Comparison of ENCODE assay signal across 8 mouse cellular contexts in the genomic region with DNA sequence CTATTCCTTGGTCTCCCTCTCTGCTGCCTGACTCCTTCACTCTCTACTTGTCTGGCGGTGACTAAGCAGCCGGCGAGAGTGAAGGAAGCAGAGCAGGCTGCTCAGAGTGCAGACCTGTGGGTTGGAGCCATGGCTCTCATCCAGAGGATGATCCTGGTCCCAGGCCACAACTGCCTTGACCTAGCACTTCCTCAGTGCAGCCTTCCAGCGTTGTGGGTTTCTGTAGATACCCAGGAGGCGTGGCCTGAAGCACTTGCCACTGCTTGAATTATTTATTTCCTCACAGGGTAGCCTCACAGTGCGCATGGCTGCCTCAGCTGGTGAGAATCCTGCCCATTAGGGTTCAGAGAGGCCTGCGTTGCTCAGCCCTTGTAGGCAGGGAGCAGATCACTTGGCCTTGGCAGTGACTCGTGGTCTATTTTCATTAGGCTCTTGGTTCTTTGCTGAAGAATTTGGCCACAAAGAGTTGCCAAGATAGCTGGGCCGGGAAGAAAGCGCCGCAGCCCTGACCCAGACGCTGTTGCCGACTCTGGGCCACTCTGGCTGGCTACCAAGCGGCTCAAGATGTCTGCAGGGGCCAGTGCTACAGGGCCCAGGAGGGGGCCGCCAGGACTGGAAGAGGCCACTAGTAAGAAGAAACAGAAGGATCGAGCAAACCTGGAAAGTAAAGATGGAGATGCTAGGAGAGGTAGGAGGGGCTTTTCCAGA. TPM values are rescaled to one million over a fixed set of nuclear protein-coding genes. Genes with fewer than 3 reads are reported as not detected.
DNase-seq lines count a peak whose midpoint lies in the region; ATAC-seq and TF ChIP-seq lines count a peak whose summit lies in the region.

No protein-coding gene starts in this region.

- no peaks in the 10 kb centered on the region for H3K9me3 ChIP-seq in forebrain, embryonic 14.5 days (replicated peaks; ENCODE audit: control insufficient read depth, low read length)
- no peaks in the 10 kb centered on the region for H3K9me3 ChIP-seq in intestine, embryonic 15.5 days

- TF ChIP-seq POLR2A in cerebellum, adult 2 months (IDR thresholded peaks at IDR 0.05; ENCODE audit: borderline replicate concordance, insufficient read depth, low read length) = no peak

- peak in 1 of 2 experiments; percentile 34 for DNase-seq in cerebellum, adult 2 months
- peak; percentile 79 for DNase-seq in adipocyte (ENCODE audit: low spot score)
- DNase-seq in forebrain, embryonic 14.5 days (ENCODE audit: low spot score) = no peak
- DNase-seq in retina, embryonic 14.5 days (ENCODE audit: low spot score) = no peak
- no peak for DNase-seq in embryo, embryonic 9.5 days (ENCODE audit: extremely low spot score)

- peak overlapping the region; percentile 94 for H3K4me2 ChIP-seq in forebrain, embryonic 14.5 days (ENCODE audit: low read length)
- H3K4me2 ChIP-seq in intestine, embryonic 15.5 days (replicated peaks) = peak overlapping the region; percentile 68

- H3K9ac ChIP-seq in forebrain, embryonic 14.5 days (ENCODE audit: low read length) = peak overlapping the region; percentile 96
- H3K9ac ChIP-seq in intestine, embryonic 15.5 days = peak overlapping the region; percentile 94

- H3K27ac ChIP-seq in cerebellum, adult 2 months (ENCODE audit: insufficient read depth, low read length) = no peak overlapping the region
- H3K27ac ChIP-seq in forebrain, embryonic 14.5 days (ENCODE audit: low read depth, low read length) = no peak overlapping the region
- H3K27ac ChIP-seq in intestine, embryonic 15.5 days = no peak overlapping the region

- H3K27me3 ChIP-seq in cerebellum, adult 2 months (ENCODE audit: control insufficient read depth, insufficient read depth, low read length) = no peaks in the 10 kb centered on the region
- H3K27me3 ChIP-seq in forebrain, embryonic 14.5 days (replicated peaks; ENCODE audit: control insufficient read depth, insufficient read depth, low read length) = no peaks in the 10 kb centered on the region
- no peaks in the 10 kb centered on the region for H3K27me3 ChIP-seq in intestine, embryonic 15.5 days (replicated peaks)

- TF ChIP-seq CTCF in cerebellum, adult 2 months (IDR thresholded peaks at IDR 0.05; ENCODE audit: borderline replicate concordance, insufficient read depth, low read depth, low read length) = no peak

- peak overlapping the region; percentile 77 for H3K4me3 ChIP-seq in cerebellum, adult 2 months (replicated peaks; ENCODE audit: insufficient read depth, low read depth, low read length)
- peak overlapping the region; percentile 98 for H3K4me3 ChIP-seq in forebrain, embryonic 14.5 days (ENCODE audit: low read depth, low read length)
- peak overlapping the region; percentile 97 for H3K4me3 ChIP-seq in intestine, embryonic 15.5 days (replicated peaks)

- WGBS in cerebellum, adult 2 months = 27% methylated on average over 16 of the region's 16 CpGs
- 91% methylated on average over 16 of the region's 16 CpGs for WGBS in forebrain, embryonic 14.5 days
- WGBS in intestine, embryonic 15.5 days = 78% methylated on average over 16 of the region's 16 CpGs

- H3K36me3 ChIP-seq in forebrain, embryonic 14.5 days (ENCODE audit: control insufficient read depth, insufficient read depth, low read length) = peaks cover 74% of the 10 kb centered on the region
- peaks cover 63% of the 10 kb centered on the region for H3K36me3 ChIP-seq in intestine, embryonic 15.5 days

- H3K4me1 ChIP-seq in cerebellum, adult 2 months (ENCODE audit: control insufficient read depth, insufficient read depth, low read length) = peaks cover 16% of the 10 kb centered on the region
- H3K4me1 ChIP-seq in forebrain, embryonic 14.5 days (ENCODE audit: control insufficient read depth, insufficient read depth, low read length) = peaks cover 15% of the 10 kb centered on the region
- H3K4me1 ChIP-seq in intestine, embryonic 15.5 days (replicated peaks) = peaks cover 16% of the 10 kb centered on the region

- ATAC-seq in cerebellum, adult (ENCODE audit: insufficient number of reproducible peaks, low FRiP score, low TSS enrichment) = no peak
- no peak for ATAC-seq in forebrain, embryonic 14.5 days
- ATAC-seq in intestine, embryonic 15.5 days = no peak
- peak; percentile 36 for ATAC-seq in megakaryocyte, adult 5-6 weeks (ENCODE audit: poor library complexity, severe bottlenecking)

RNA-seq across cellular contexts. Expression of gene Usp19, which starts 1.8 kb away (rescaled TPM):
- 192 and 212 TPM in 2 replicates for polyA plus RNA-seq in cerebellum, adult 2 months (2012; rRNA removed)
- 48.0 and 64.1 TPM in 2 replicates for polyA plus RNA-seq in forebrain, embryonic 14.5 days (2014; fragmentation: Nextera tagmentation; extraction: Ambion mirVana)
- 49.5 and 52.4 TPM in 2 replicates for polyA plus RNA-seq in intestine, embryonic 15.5 days (2015; fragmentation: Nextera tagmentation; extraction: Ambion mirVana)
- total RNA-seq in megakaryocyte, adult 5-6 weeks (2015) = 29.3 and 33.2 TPM in 2 replicates
- 34.8 and 36.3 TPM in 2 replicates for total RNA-seq in megakaryocyte, adult 5-6 weeks (2017)

RNA-seq across cellular contexts. Expression of gene Lamb2, which starts 12.7 kb away (rescaled TPM):
- 31.0 and 34.2 TPM in 2 replicates for polyA plus RNA-seq in cerebellum, adult 2 months (2012; rRNA removed)
- polyA plus RNA-seq in forebrain, embryonic 14.5 days (2014; fragmentation: Nextera tagmentation; extraction: Ambion mirVana) = 12.0 and 17.2 TPM in 2 replicates
- polyA plus RNA-seq in intestine, embryonic 15.5 days (2015; fragmentation: Nextera tagmentation; extraction: Ambion mirVana) = 29.5 and 35.0 TPM in 2 replicates
- total RNA-seq in megakaryocyte, adult 5-6 weeks (2015) = 0.13 and 0.73 TPM in 2 replicates
- 0.33 and 0.37 TPM in 2 replicates for total RNA-seq in megakaryocyte, adult 5-6 weeks (2017)

RNA-seq across cellular contexts. Expression of gene Qars, which starts 15.3 kb away (rescaled TPM):
- 99.4 and 107 TPM in 2 replicates for polyA plus RNA-seq in cerebellum, adult 2 months (2012; rRNA removed)
- polyA plus RNA-seq in forebrain, embryonic 14.5 days (2014; fragmentation: Nextera tagmentation; extraction: Ambion mirVana) = 71.5 and 87.7 TPM in 2 replicates
- polyA plus RNA-seq in intestine, embryonic 15.5 days (2015; fragmentation: Nextera tagmentation; extraction: Ambion mirVana) = 105 and 106 TPM in 2 replicates
- 120 and 137 TPM in 2 replicates for total RNA-seq in megakaryocyte, adult 5-6 weeks (2015)
- total RNA-seq in megakaryocyte, adult 5-6 weeks (2017) = 130 and 144 TPM in 2 replicates

RNA-seq across cellular contexts. Expression of gene Qrich1, which starts 24.4 kb away (rescaled TPM):
- 117 and 124 TPM in 2 replicates for polyA plus RNA-seq in cerebellum, adult 2 months (2012; rRNA removed)
- polyA plus RNA-seq in forebrain, embryonic 14.5 days (2014; fragmentation: Nextera tagmentation; extraction: Ambion mirVana) = 143 and 160 TPM in 2 replicates
- 93.1 and 102 TPM in 2 replicates for polyA plus RNA-seq in intestine, embryonic 15.5 days (2015; fragmentation: Nextera tagmentation; extraction: Ambion mirVana)
- total RNA-seq in megakaryocyte, adult 5-6 weeks (2015) = 68.1 and 74.0 TPM in 2 replicates
- total RNA-seq in megakaryocyte, adult 5-6 weeks (2017) = 97.9 and 109 TPM in 2 replicates

RNA-seq across cellular contexts. Expression of gene Klhdc8b, which starts 30.8 kb away (rescaled TPM):
- 36.2 and 47.1 TPM in 2 replicates for polyA plus RNA-seq in cerebellum, adult 2 months (2012; rRNA removed)
- 47.9 and 52.6 TPM in 2 replicates for polyA plus RNA-seq in forebrain, embryonic 14.5 days (2014; fragmentation: Nextera tagmentation; extraction: Ambion mirVana)
- 48.7 and 54.2 TPM in 2 replicates for polyA plus RNA-seq in intestine, embryonic 15.5 days (2015; fragmentation: Nextera tagmentation; extraction: Ambion mirVana)
- total RNA-seq in megakaryocyte, adult 5-6 weeks (2015) = 0.16 and 0.33 TPM in 2 replicates
- 1.0 and 1.3 TPM in 2 replicates for total RNA-seq in megakaryocyte, adult 5-6 weeks (2017)
